ENCODE assay signal across 8 mouse cellular contexts in genomic region chr11:75486601-75487285, GRCm38 (mm10). TPM values are rescaled to one million over a fixed set of nuclear protein-coding genes. Genes with fewer than 3 reads are reported as not detected.
A peak's percentile ranks its signal among the peaks of the same experiment; 100 is the strongest.
DNase-seq lines count a peak whose midpoint lies in the region; ATAC-seq lines count a peak whose summit lies in the region.

Gene Prpf8 (plus strand): TSS chr11:75486816.

- H3K36me3 ChIP-seq in hindbrain, embryonic 16.5 days (ENCODE audit: control insufficient read depth, insufficient read depth, low read length) = peaks cover 24% of the 10 kb centered on the region
- H3K36me3 ChIP-seq in macrophage (ENCODE audit: inconsistent target) = peaks cover 31% of the 10 kb centered on the region

- H3K27me3 ChIP-seq in hindbrain, embryonic 16.5 days (replicated peaks; ENCODE audit: control insufficient read depth, insufficient read depth, low read length) = no peaks in the 10 kb centered on the region

- DNase-seq in T-cell, adult 2 months (ENCODE audit: low spot score) = peak; percentile 97
- peak; percentile 97 to 99 for DNase-seq in cerebellum, postnatal 36 days
- DNase-seq in gastrocnemius, adult 18-20 months (ENCODE audit: low spot score) = peak; percentile 99
- peak; percentile 95 to 98 for DNase-seq in left cerebral cortex, adult 18-20 months (ENCODE audit: low spot score in 2 of 2)
- DNase-seq in right cerebral cortex, adult 18-20 months = peak; percentile 99
- peak; percentile 88 for DNase-seq in urinary bladder, postnatal 10 days (ENCODE audit: low spot score)

- H3K79me2 ChIP-seq in macrophage (ENCODE audit: inconsistent target) = peaks cover 34% of the 10 kb centered on the region

- ATAC-seq in hindbrain, embryonic 16.5 days = peak; percentile 100

- peak within 1 kb of the TSS; percentile 96 for H3K4me2 ChIP-seq in hindbrain, embryonic 16.5 days (ENCODE audit: low read length)

- whole genome bisulfite sequencing in hindbrain, embryonic 16.5 days = under 1% methylated on average over 52 of the region's 52 CpGs
- under 1% methylated on average over 44 of the region's 52 CpGs for WGBS in macrophage (ENCODE audit: missing documents)

- H3K27ac ChIP-seq in hindbrain, embryonic 16.5 days (ENCODE audit: low read depth, low read length) = peak within 1 kb of the TSS; percentile 80
- peak within 1 kb of the TSS; percentile 73 for H3K27ac ChIP-seq in macrophage

- peak within 1 kb of the TSS; percentile 99 for H3K9ac ChIP-seq in hindbrain, embryonic 16.5 days (ENCODE audit: low read depth, low read length)

- H3K4me3 ChIP-seq in hindbrain, embryonic 16.5 days (ENCODE audit: low read length) = peak within 1 kb of the TSS; percentile 95
- peak within 1 kb of the TSS; percentile 96 for H3K4me3 ChIP-seq in macrophage (ENCODE audit: inconsistent target)

- H3K4me1 ChIP-seq in hindbrain, embryonic 16.5 days (ENCODE audit: control insufficient read depth, insufficient read depth, low read depth, low read length) = peaks cover 9% of the 10 kb centered on the region

- no peaks in the 10 kb centered on the region for H3K9me3 ChIP-seq in hindbrain, embryonic 16.5 days (ENCODE audit: control insufficient read depth, low read length)

RNA-seq across cellular contexts. Expression of gene Prpf8, which starts in this region (rescaled TPM):
- 10 to 100 TPM; 70.1 to 70.9 TPM for total RNA-seq in gastrocnemius, adult 18-20 months (2021)
- polyA plus RNA-seq in hindbrain, embryonic 16.5 days (2015; fragmentation: Nextera tagmentation; extraction: Ambion mirVana) = 38.8 and 41.9 TPM in 2 replicates
- 100 to 1,000 TPM; 128 to 134 TPM for total RNA-seq in left cerebral cortex, adult 18-20 months (2021)
- 10 to 100 TPM; 28.3 to 79.8 (median 59.2) TPM for total RNA-seq in macrophage (2018; cell fraction: chromatin; rRNA removed)
- 10 to 100 TPM; 46.5 to 98.0 (median 75.5) TPM for total RNA-seq in macrophage (2018; cell fraction: cytosol; rRNA removed)
- total RNA-seq in macrophage (2018; cell fraction: nucleus; rRNA removed) = 100 to 1,000 TPM in 4 of 26 experiments, 10 to 100 TPM in 22; 41.5 to 126 (median 76.1) TPM
- polyA plus RNA-seq in macrophage (2018) = 72.5 to 92.1 TPM (median 86.0 TPM) in 3 replicates

Comparison
In these comparisons a context has a peak if more than half of its experiments do, and no peak if none do; other contexts are left out.
1. Peak in every context shown above with its lines: DNase-seq, ATAC-seq, H3K4me3 ChIP-seq and H3K27ac ChIP-seq.